Mouse (Mus musculus) liver, adult (tissue): ENCODE measurements at regions not wholly inside any gene's neighbourhood (a gene's known extent, or its start where the extent isn't known, plus 50 kb on each side); places are given as distances from the start of the nearest gene placed in this dataset.

Experiments
- GATA4 ChIP-seq: IDR thresholded peaks from 2 replicates; pipeline ENCODE4 v1.6.1; 2014; ENCODE audit warnings: mild to moderate bottlenecking, low read length; ENCODE audit not compliant: insufficient replicate concordance

- TF ChIP-seq GATA4, result no peak
Measured at GRCm38 (mm10) chr5:133585181-133585580, 514.3 kb upstream of the Castor2 start.

GRCm38 (mm10) chr5:133576595-133576994 lies 522.9 kb upstream of the Castor2 start:
- TF ChIP-seq GATA4, result no peak

GRCm38 (mm10) chr5:133569096-133569495 lies 530.4 kb upstream of the Castor2 start:
- TF ChIP-seq GATA4, result no peak

GRCm38 (mm10) chr5:133566506-133566905 lies 533.0 kb upstream of the Castor2 start:
- no peak for TF ChIP-seq GATA4

- no peak for TF ChIP-seq GATA4
Measured at GRCm38 (mm10) chr5:133550657-133551056, 548.9 kb upstream of the Castor2 start.

- no peak for TF ChIP-seq GATA4
Measured at GRCm38 (mm10) chr5:133542217-133542616, 557.3 kb upstream of the Castor2 start.

GRCm38 (mm10) chr5:133532678-133533077 lies 566.8 kb upstream of the Castor2 start:
- no peak for TF ChIP-seq GATA4

GRCm38 (mm10) chr5:133505661-133506060 lies 593.9 kb upstream of the Castor2 start:
- no peak for TF ChIP-seq GATA4

GRCm38 (mm10) chr5:133487806-133488290 lies 611.7 kb upstream of the Castor2 start:
- no peak for TF ChIP-seq GATA4

- no peak for TF ChIP-seq GATA4
Measured at GRCm38 (mm10) chr5:133482291-133483086, 617.0 kb upstream of the Castor2 start.

- no peak for TF ChIP-seq GATA4
Measured at GRCm38 (mm10) chr5:133479205-133479604, 620.3 kb upstream of the Castor2 start.

GRCm38 (mm10) chr5:133453349-133454049 lies 646.0 kb upstream of the Castor2 start:
- TF ChIP-seq GATA4, result no peak

GRCm38 (mm10) chr5:133449926-133450325 lies 649.6 kb upstream of the Castor2 start:
- no peak for TF ChIP-seq GATA4

- no peak for TF ChIP-seq GATA4
Measured at GRCm38 (mm10) chr5:133400826-133401225, 698.7 kb upstream of the Castor2 start.

GRCm38 (mm10) chr5:133389896-133390295 lies 709.6 kb upstream of the Castor2 start:
- TF ChIP-seq GATA4, result no peak
